Mouse (Mus musculus): Measurements from ENCODE around the gene Gipc1. TPM values are rescaled to one million over a fixed set of nuclear protein-coding genes. Genes with fewer than 3 reads are reported as not detected.

Gipc1 gene
- polyA plus RNA-seq, 1 experiment: not detected

DNA sequence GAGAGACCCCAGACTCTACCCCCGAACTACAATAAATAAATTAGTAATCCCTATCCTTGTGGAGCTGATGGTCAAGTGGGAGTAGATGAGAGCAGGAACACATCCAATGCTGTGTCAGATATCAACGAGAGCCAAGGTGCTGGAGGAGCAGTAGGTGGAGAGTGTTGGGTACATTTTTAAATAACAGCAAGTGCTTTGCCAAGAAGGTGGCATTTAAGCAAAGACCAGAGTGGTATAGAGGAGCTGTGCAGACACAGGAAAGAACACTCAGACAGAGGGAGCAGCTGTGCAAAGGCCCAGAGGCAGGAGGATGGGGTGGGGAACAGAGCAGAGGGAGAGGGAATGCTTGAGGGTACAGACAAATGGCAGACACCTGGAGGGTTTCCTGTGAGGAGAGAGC lies 35.4 kb upstream of the Gipc1 start:
- Histone ChIP-seq H3K4me3 (ENCODE audit: insufficient read depth, low read depth, low read length) (no peak overlapping the region), H3K4me1 (ENCODE audit: control insufficient read depth, insufficient read depth, low read length) (no peaks in the 10 kb centered on the region), H3K27ac (ENCODE audit: insufficient read depth, low read depth, low read length) (no peak overlapping the region)
- 91% methylated on average over 2 of the region's 2 CpGs for WGBS
- TF ChIP-seq CTCF (IDR thresholded peaks at IDR 0.05; ENCODE audit: insufficient read depth, low read depth, low read length) (no peak), POLR2A (IDR thresholded peaks at IDR 0.05; ENCODE audit: insufficient read depth, low read depth, low read length) (no peak)

DNA sequence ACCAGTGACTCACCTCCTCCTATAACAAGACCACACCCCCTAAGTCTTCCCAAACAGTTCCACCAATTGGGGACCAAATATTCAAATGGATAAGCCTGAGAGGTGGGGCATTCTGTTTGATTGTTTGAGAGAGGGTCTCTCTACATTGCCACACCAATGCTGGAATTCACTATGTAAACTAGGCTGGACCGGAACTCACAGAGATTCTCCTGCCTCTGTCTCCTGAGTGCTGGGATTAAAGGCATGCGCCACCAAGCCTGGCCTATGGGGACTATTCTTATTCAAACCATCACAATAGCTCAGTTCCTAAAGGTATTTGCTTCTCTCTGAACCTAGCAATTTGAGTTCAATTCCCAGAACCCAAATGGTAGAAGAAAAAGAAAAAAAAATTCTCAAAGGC lies 33.9 kb upstream of the Gipc1 start:
- Histone ChIP-seq H3K4me1 (ENCODE audit: control insufficient read depth, insufficient read depth, low read length) (no peaks in the 10 kb centered on the region), H3K27ac (ENCODE audit: insufficient read depth, low read depth, low read length) (no peak overlapping the region), H3K4me3 (ENCODE audit: insufficient read depth, low read depth, low read length) (no peak overlapping the region)
- TF ChIP-seq CTCF (IDR thresholded peaks at IDR 0.05; ENCODE audit: insufficient read depth, low read depth, low read length) (no peak), POLR2A (IDR thresholded peaks at IDR 0.05; ENCODE audit: insufficient read depth, low read depth, low read length) (no peak)
- WGBS: 97% methylated on average over 2 of the region's 2 CpGs

DNA sequence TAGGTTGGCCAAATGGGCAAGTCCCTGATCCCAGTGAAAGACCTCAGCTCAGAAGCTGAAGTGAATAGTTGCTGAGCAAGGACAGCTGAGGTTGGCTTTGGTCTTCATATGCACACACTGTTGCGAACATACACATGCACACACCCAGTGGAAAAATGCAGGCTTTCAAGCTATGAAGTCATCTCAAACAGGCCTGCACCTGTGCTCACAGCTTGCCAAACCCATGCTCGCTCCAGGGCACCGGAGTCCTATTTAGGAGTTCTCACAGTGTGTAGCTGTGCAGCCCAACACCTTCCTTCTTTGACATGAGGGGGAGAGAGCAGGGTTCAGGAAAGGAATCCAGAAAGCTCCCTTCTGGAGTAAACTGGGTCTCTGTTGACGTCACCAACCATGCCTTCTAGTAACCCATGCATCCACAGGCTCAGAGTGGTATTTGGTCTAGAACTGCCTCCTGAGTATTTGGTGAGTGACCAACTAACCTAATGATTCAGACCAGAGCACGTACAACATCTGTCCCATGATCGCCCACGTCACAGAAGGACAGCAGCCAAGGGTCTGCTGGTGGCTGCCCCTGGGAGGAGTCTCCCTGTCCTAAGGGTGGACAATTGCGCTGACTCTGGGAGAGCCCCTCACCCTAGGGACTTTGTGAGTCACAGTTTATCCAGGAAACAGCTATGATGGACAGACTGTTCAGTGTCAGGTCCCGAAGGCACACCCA lies 32.8 kb upstream of the Gipc1 start:
- no peaks in the 10 kb centered on the region for H3K4me1 ChIP-seq (ENCODE audit: control insufficient read depth, insufficient read depth, low read length)
- 89% methylated on average over 9 of the region's 9 CpGs for WGBS
- H3K27ac ChIP-seq (ENCODE audit: insufficient read depth, low read depth, low read length): no peak overlapping the region
- H3K4me3 ChIP-seq (ENCODE audit: insufficient read depth, low read depth, low read length): no peak overlapping the region
- TF ChIP-seq POLR2A (IDR thresholded peaks at IDR 0.05; ENCODE audit: insufficient read depth, low read depth, low read length): no peak
- TF ChIP-seq CTCF (IDR thresholded peaks at IDR 0.05; ENCODE audit: insufficient read depth, low read depth, low read length): no peak

DNA sequence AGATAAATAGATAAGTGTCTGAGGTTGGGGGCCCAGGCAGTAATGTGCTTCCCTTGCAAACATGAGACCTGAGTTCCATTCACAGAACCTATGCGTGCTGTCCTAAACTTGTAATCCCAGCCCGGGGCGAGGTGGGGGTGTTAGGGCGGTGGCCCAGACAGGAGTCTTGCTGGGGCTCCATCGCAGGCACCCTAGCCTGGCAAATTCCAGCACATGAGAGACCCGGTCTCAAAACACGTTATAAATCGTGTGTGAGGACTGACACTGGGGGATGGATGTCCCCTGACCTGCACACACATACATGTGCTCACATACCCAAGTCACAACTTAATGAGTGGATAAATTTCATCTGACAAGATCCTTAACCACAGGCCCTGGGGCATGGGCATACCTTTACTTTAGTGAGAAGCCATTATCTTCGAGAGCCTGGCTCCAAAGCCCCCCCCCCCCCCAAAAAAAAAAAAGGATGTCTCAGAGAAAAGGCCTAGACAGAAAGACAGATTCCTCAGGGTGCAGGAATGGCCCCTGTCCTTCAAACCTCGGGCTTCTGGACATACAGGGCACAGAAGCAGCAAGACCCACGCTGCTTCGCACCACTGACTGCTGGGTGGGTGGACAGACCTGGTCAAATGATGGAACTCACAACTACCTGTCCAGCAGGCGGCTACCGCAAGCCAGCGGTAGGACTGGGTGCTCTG lies 30.6 kb upstream of the Gipc1 start:
- Histone ChIP-seq H3K27ac (ENCODE audit: insufficient read depth, low read depth, low read length) (no peak overlapping the region), H3K4me1 (ENCODE audit: control insufficient read depth, insufficient read depth, low read length) (no peaks in the 10 kb centered on the region), H3K4me3 (ENCODE audit: insufficient read depth, low read depth, low read length) (peak overlapping the region; percentile 57)
- WGBS: 56% methylated on average over 15 of the region's 15 CpGs
- TF ChIP-seq CTCF (IDR thresholded peaks at IDR 0.05; ENCODE audit: insufficient read depth, low read depth, low read length) (no peak), POLR2A (IDR thresholded peaks at IDR 0.05; ENCODE audit: insufficient read depth, low read depth, low read length) (no peak)

DNA sequence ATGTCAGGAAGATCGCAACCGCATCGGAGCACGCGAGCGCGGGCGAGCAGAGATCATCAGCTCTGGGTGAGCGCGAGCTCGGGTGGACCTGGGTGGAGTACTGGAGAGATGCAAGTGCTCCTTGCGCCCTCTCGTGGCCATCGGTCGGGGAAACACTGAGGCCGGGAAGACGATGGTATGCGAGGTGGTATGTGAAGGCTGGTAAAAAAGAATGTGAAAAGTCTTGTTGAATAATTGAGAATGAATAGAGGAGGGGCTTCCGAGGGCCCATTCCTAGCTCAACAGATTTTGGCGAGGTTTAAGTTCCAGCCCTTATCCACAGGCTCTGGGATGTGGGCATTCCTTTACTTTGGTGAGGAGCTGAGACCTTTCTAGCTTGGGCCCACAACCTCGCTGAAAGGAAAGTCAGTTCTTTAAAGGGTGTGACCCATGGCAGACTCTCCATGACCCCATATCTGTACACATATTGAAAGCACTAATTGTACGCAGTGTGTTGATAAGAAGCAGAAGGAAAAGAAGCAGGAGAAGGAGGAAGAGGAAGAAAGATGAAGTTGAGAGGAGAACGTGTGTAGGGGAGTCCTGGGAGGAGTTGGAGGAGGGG lies 30.0 kb upstream of the Gipc1 start:
- Histone ChIP-seq H3K4me1 (ENCODE audit: control insufficient read depth, insufficient read depth, low read length) (no peaks in the 10 kb centered on the region), H3K4me3 (ENCODE audit: insufficient read depth, low read depth, low read length) (peak overlapping the region; percentile 57), H3K27ac (ENCODE audit: insufficient read depth, low read depth, low read length) (no peak overlapping the region)
- TF ChIP-seq POLR2A (IDR thresholded peaks at IDR 0.05; ENCODE audit: insufficient read depth, low read depth, low read length) (no peak), CTCF (IDR thresholded peaks at IDR 0.05; ENCODE audit: insufficient read depth, low read depth, low read length) (peak; percentile 72; the same call in 1 of the 2 replicates)
- 12% methylated on average over 23 of the region's 23 CpGs for WGBS

DNA sequence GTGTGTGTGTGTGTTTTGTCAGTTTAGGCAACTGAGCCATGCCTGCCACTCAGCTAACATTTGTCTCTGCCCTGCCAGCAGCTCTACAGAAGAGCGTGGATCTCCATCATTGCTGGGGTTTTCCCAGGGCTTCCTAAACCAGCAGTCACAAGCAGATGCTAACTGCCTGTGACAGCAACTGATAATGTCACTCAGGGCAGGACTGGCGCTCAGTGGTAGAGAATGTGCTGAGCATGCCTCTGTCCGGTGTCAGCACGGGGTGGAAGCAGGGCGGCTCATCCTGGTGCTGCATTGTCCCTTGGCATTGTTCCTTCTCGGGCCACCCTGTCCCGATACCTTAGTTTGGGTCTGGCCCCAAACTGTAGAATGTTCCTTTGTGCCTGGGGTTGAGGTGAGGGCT lies 28.9 kb upstream of the Gipc1 start:
- TF ChIP-seq POLR2A (IDR thresholded peaks at IDR 0.05; ENCODE audit: insufficient read depth, low read depth, low read length) (no peak), CTCF (IDR thresholded peaks at IDR 0.05; ENCODE audit: insufficient read depth, low read depth, low read length) (no peak)
- Histone ChIP-seq H3K4me1 (ENCODE audit: control insufficient read depth, insufficient read depth, low read length) (no peaks in the 10 kb centered on the region), H3K4me3 (ENCODE audit: insufficient read depth, low read depth, low read length) (no peak overlapping the region), H3K27ac (ENCODE audit: insufficient read depth, low read depth, low read length) (no peak overlapping the region)
- 92% methylated on average over 7 of the region's 7 CpGs for WGBS

DNA sequence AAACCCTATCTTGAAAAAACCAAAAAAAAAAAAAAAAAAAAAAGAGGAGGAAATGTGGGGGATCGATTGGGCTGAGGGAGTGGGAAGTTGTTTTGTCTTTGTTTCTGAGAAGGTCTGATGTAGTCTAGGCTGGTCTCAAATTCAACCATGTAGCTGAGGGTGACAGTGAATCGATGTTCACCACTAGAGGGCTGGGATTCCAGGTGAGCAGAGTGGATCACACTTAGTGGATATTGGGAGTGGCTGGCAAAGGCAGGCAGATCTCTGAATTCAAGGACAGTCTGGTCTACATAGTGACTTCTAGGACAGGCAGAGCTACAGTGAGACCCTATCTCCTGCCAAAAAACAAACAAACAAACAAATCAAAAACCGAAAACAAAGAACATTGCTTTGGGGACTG lies 27.7 kb upstream of the Gipc1 start:
- 45% methylated on average over 3 of the region's 3 CpGs for WGBS
- H3K4me1 ChIP-seq (ENCODE audit: control insufficient read depth, insufficient read depth, low read length): no peaks in the 10 kb centered on the region
- no peak for TF ChIP-seq POLR2A (IDR thresholded peaks at IDR 0.05; ENCODE audit: insufficient read depth, low read depth, low read length)
- TF ChIP-seq CTCF (IDR thresholded peaks at IDR 0.05; ENCODE audit: insufficient read depth, low read depth, low read length): no peak
- H3K27ac ChIP-seq (ENCODE audit: insufficient read depth, low read depth, low read length): no peak overlapping the region
- H3K4me3 ChIP-seq (ENCODE audit: insufficient read depth, low read depth, low read length): no peak overlapping the region

DNA sequence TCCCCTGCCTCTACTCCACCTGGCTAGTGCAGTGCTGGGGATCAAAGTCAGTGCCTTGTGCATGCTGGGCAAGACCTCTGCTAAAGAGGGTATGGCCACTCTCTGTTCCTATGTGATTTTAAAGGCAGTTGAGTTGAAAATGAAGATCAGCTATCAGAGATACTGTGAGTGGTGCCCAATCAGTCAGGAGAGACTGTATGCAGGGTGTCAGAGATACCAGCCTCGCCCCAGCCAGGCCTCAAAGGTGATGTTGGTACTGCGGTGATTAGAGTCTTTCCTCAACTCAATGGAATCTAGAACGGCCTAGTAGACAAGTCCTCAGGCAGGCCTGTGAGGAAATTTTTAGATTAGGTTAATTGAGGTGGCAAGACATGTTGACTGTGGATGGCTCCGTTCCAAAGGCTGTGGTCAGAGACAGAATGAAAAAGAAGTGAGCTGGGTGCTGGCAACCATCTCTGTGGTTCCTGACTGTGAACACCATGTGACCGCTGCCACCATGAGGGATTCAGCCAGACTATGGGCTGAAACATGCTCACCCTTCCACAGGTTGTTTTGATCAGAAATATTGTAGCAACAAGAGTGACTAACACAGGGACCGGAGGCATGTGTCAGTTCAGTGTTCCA lies 26.7 kb upstream of the Gipc1 start:
- 85% methylated on average over 6 of the region's 6 CpGs for WGBS
- H3K27ac ChIP-seq (ENCODE audit: insufficient read depth, low read depth, low read length): no peak overlapping the region
- TF ChIP-seq CTCF (IDR thresholded peaks at IDR 0.05; ENCODE audit: insufficient read depth, low read depth, low read length): no peak
- TF ChIP-seq POLR2A (IDR thresholded peaks at IDR 0.05; ENCODE audit: insufficient read depth, low read depth, low read length): no peak
- H3K4me3 ChIP-seq (ENCODE audit: insufficient read depth, low read depth, low read length): no peak overlapping the region
- H3K4me1 ChIP-seq (ENCODE audit: control insufficient read depth, insufficient read depth, low read length): no peaks in the 10 kb centered on the region

All from olfactory bulb, adult 2 months (tissue).